Mouse (Mus musculus) heart, postnatal 36 days (tissue): Measurements from ENCODE around the gene Dlg4. TPM values are rescaled to one million over a fixed set of nuclear protein-coding genes. Genes with fewer than 3 reads are reported as not detected.

Experiments used
- DNase-seq, 2 experiments: peaks; one replicate each; pipeline ENCODE4 v3.0.0; 2021 to 2022
- intact Hi-C: fragments of 180-260 bp; cut with DNase I; formaldehyde crosslinking; loops from one replicate; pipeline ENCODE4 v1.15.1; 2025
- total RNA-seq, 2 experiments: library from RNA; stranded (reverse); gene quantifications; 2 replicates each; pipeline ENCODE4 v1.2.3; 2021

Gene Dlg4
- 1 to 10 TPM; 6.3 to 7.4 TPM for total RNA-seq

- intact Hi-C loops: no loop called here
These were observed at the start of gene Dlg4 for GRCm38 (mm10) chr11:70016669-70017068. TSS of gene Dlg4 (plus strand) at chr11:70016942.

GRCm38 (mm10) chr11:69968793-69969192 lies 47.9 kb upstream of the Dlg4 start:
- DNase-seq: no peak
- intact Hi-C loops: no loop called here

More at GRCm38 (mm10) chr11:70016669-70017068, at the start of gene Dlg4:
- no peak for DNase-seq

GRCm38 (mm10) chr11:69970222-69970621 lies 46.5 kb upstream of the Dlg4 start:
- DNase-seq: no peak
- intact Hi-C loops: no loop called here

GRCm38 (mm10) chr11:69970775-69971174 lies 46.0 kb upstream of the Dlg4 start:
- no peak for DNase-seq
- intact Hi-C loops: no loop called here

GRCm38 (mm10) chr11:69974907-69975306 lies 41.8 kb upstream of the Dlg4 start:
- no peak for DNase-seq
- intact Hi-C loops: no loop called here

- DNase-seq: no peak
- intact Hi-C loops: no loop called here
These were observed 40.5 kb upstream of the Dlg4 start for GRCm38 (mm10) chr11:69976271-69976670.

- intact Hi-C loops: loop anchor here (2.0 kb wide), 3 partner anchors 15 to 59 kb away; partner anchors contain the start of genes Acadvl, Eif5a and Phf23
- DNase-seq: no peak
These were observed 36.9 kb upstream of the Dlg4 start for GRCm38 (mm10) chr11:69979827-69980195.

GRCm38 (mm10) chr11:69980196-69981140 lies 36.3 kb upstream of the Dlg4 start:
- DNase-seq: peak; percentile 99
- intact Hi-C loops: loop anchor here (2.0 kb wide), 3 partner anchors 14 to 60 kb away; partner anchors contain the start of genes Acadvl, Eif5a and Phf23

GRCm38 (mm10) chr11:69981141-69981762 lies 35.5 kb upstream of the Dlg4 start, which contains the start of gene Ctdnep1:
TSS of gene Ctdnep1 (plus strand) at chr11:69981156.
- intact Hi-C loops: loop anchor here (2.0 kb wide), 3 partner anchors 14 to 60 kb away; partner anchors contain the start of genes Acadvl, Eif5a and Phf23
- DNase-seq: peak; percentile 25 to 36

- DNase-seq: peak in 1 of 2 experiments; percentile 13
- intact Hi-C loops: no loop called here
These were observed 34.5 kb upstream of the Dlg4 start, which contains the start of gene Elp5 for GRCm38 (mm10) chr11:69982225-69982624. TSS of gene Elp5 (minus strand) at chr11:69982517.

GRCm38 (mm10) chr11:69982877-69983276 lies 33.9 kb upstream of the Dlg4 start:
- peak in 1 of 2 experiments; percentile 33 for DNase-seq
- intact Hi-C loops: no loop called here

- peak; percentile 16 to 34 for DNase-seq
- intact Hi-C loops: no loop called here
These were observed 33.4 kb upstream of the Dlg4 start for GRCm38 (mm10) chr11:69983377-69983776.

- no peak for DNase-seq
- intact Hi-C loops: no loop called here
These were observed 32.3 kb upstream of the Dlg4 start for GRCm38 (mm10) chr11:69984431-69984830.

- intact Hi-C loops: loop anchor here (10.0 kb wide), 2 partner anchors 575 to 665 kb away; partner anchors contain the start of genes Eno3, Kdm6b and Pfn1
These were observed 26.8 kb upstream of the Dlg4 start for GRCm38 (mm10) chr11:69989949-69990348.

GRCm38 (mm10) chr11:69990850-69991691 lies 25.7 kb upstream of the Dlg4 start, which contains the start of gene Gabarap:
TSS of gene Gabarap (plus strand) at chr11:69991143.
- intact Hi-C loops: loop anchor here (10.0 kb wide), 2 partner anchors 576 to 664 kb away; partner anchors contain the start of genes Eno3, Kdm6b and Pfn1
- DNase-seq: peak; percentile 94 to 95

More at GRCm38 (mm10) chr11:69989949-69990348, 26.8 kb upstream of the Dlg4 start:
- no peak for DNase-seq

- intact Hi-C loops: loop anchor here (10.0 kb wide), 2 partner anchors 577 to 663 kb away; partner anchors contain the start of genes Eno3, Kdm6b and Pfn1
- no peak for DNase-seq
These were observed 25.0 kb upstream of the Dlg4 start for GRCm38 (mm10) chr11:69991711-69992110.

GRCm38 (mm10) chr11:69992396-69992795 lies 24.3 kb upstream of the Dlg4 start:
- intact Hi-C loops: loop anchor here (10.0 kb wide), 2 partner anchors 578 to 662 kb away; partner anchors contain the start of genes Eno3, Kdm6b and Pfn1
- DNase-seq: no peak

GRCm38 (mm10) chr11:69992932-69993331 lies 23.8 kb upstream of the Dlg4 start:
- no peak for DNase-seq
- intact Hi-C loops: loop anchor here (10.0 kb wide), 2 partner anchors 578 to 662 kb away; partner anchors contain the start of genes Eno3, Kdm6b and Pfn1

- DNase-seq: no peak
- intact Hi-C loops: loop anchor here (2.0 to 10.0 kb wide), 3 partner anchors 14 to 660 kb away; partner anchors contain the start of genes Ctdnep1, Eno3, Kdm6b and Pfn1
These were observed 22.2 kb upstream of the Dlg4 start for GRCm38 (mm10) chr11:69994401-69995090.
